Mouse (Mus musculus): Measurements from ENCODE around the gene Vps29. TPM values are rescaled to one million over a fixed set of nuclear protein-coding genes. Genes with fewer than 3 reads are reported as not detected.

Vps29 gene
- polyA plus RNA-seq, 1 experiment = 57.4 TPM

GRCm38 (mm10) chr5:122320205-122320781 is 33.9 kb upstream of the Vps29 start:
- Histone ChIP-seq H3K4me3 (ENCODE audit: control insufficient read depth, low read depth, low read length) (no peak overlapping the region), H3K27ac (ENCODE audit: control insufficient read depth, insufficient read depth, low read depth, low read length) (no peak overlapping the region), H3K4me1 (ENCODE audit: control insufficient read depth, insufficient read depth, low read length) (peaks cover 4% of the 10 kb centered on the region; the same call in 1 of the 2 replicates), H3K27me3 (ENCODE audit: control insufficient read depth, insufficient read depth, low read length) (no peaks in the 10 kb centered on the region), H3K36me3 (ENCODE audit: control insufficient read depth, insufficient read depth, low read length) (peaks cover 1% of the 10 kb centered on the region)
- no peak for TF ChIP-seq POLR2A (IDR thresholded peaks at IDR 0.05; ENCODE audit: control insufficient read depth, low read depth, low read length)
- no peak for TF ChIP-seq CTCF (IDR thresholded peaks at IDR 0.05; ENCODE audit: control insufficient read depth, insufficient read depth, insufficient replicate concordance, low read depth, low read length)

- Histone ChIP-seq H3K27me3 (ENCODE audit: control insufficient read depth, insufficient read depth, low read length) (no peaks in the 10 kb centered on the region), H3K36me3 (ENCODE audit: control insufficient read depth, insufficient read depth, low read length) (peaks cover 1% of the 10 kb centered on the region), H3K27ac (ENCODE audit: control insufficient read depth, insufficient read depth, low read depth, low read length) (no peak overlapping the region), H3K4me3 (ENCODE audit: control insufficient read depth, low read depth, low read length) (no peak overlapping the region), H3K4me1 (ENCODE audit: control insufficient read depth, insufficient read depth, low read length) (no peaks in the 10 kb centered on the region)
- TF ChIP-seq POLR2A (IDR thresholded peaks at IDR 0.05; ENCODE audit: control insufficient read depth, low read depth, low read length) (no peak), CTCF (IDR thresholded peaks at IDR 0.05; ENCODE audit: control insufficient read depth, insufficient read depth, insufficient replicate concordance, low read depth, low read length) (no peak)
These were observed 30.6 kb upstream of the Vps29 start for GRCm38 (mm10) chr5:122323523-122323922.

GRCm38 (mm10) chr5:122324608-122325431 is 29.3 kb upstream of the Vps29 start:
- H3K36me3 ChIP-seq (ENCODE audit: control insufficient read depth, insufficient read depth, low read length) = peaks cover 1% of the 10 kb centered on the region
- no peaks in the 10 kb centered on the region for H3K4me1 ChIP-seq (ENCODE audit: control insufficient read depth, insufficient read depth, low read length)
- no peaks in the 10 kb centered on the region for H3K27me3 ChIP-seq (ENCODE audit: control insufficient read depth, insufficient read depth, low read length)
- H3K27ac ChIP-seq (ENCODE audit: control insufficient read depth, insufficient read depth, low read depth, low read length) = no peak overlapping the region
- no peak for TF ChIP-seq CTCF (IDR thresholded peaks at IDR 0.05; ENCODE audit: control insufficient read depth, insufficient read depth, insufficient replicate concordance, low read depth, low read length)
- TF ChIP-seq POLR2A (IDR thresholded peaks at IDR 0.05; ENCODE audit: control insufficient read depth, low read depth, low read length) = no peak
- no peak overlapping the region for H3K4me3 ChIP-seq (ENCODE audit: control insufficient read depth, low read depth, low read length)

- Histone ChIP-seq H3K4me3 (ENCODE audit: control insufficient read depth, low read depth, low read length) (no peak overlapping the region), H3K27me3 (ENCODE audit: control insufficient read depth, insufficient read depth, low read length) (no peaks in the 10 kb centered on the region), H3K4me1 (ENCODE audit: control insufficient read depth, insufficient read depth, low read length) (no peaks in the 10 kb centered on the region), H3K27ac (ENCODE audit: control insufficient read depth, insufficient read depth, low read depth, low read length) (no peak overlapping the region), H3K36me3 (ENCODE audit: control insufficient read depth, insufficient read depth, low read length) (peaks cover 1% of the 10 kb centered on the region)
- TF ChIP-seq CTCF (IDR thresholded peaks at IDR 0.05; ENCODE audit: control insufficient read depth, insufficient read depth, insufficient replicate concordance, low read depth, low read length) = no peak
- TF ChIP-seq POLR2A (IDR thresholded peaks at IDR 0.05; ENCODE audit: control insufficient read depth, low read depth, low read length) = no peak
These were observed 28.7 kb upstream of the Vps29 start for GRCm38 (mm10) chr5:122325477-122325876.

GRCm38 (mm10) chr5:122327283-122327682 is 26.9 kb upstream of the Vps29 start:
- no peak overlapping the region for H3K27ac ChIP-seq (ENCODE audit: control insufficient read depth, insufficient read depth, low read depth, low read length)
- no peaks in the 10 kb centered on the region for H3K27me3 ChIP-seq (ENCODE audit: control insufficient read depth, insufficient read depth, low read length)
- peaks cover 1% of the 10 kb centered on the region for H3K36me3 ChIP-seq (ENCODE audit: control insufficient read depth, insufficient read depth, low read length)
- no peak overlapping the region for H3K4me3 ChIP-seq (ENCODE audit: control insufficient read depth, low read depth, low read length)
- no peaks in the 10 kb centered on the region for H3K4me1 ChIP-seq (ENCODE audit: control insufficient read depth, insufficient read depth, low read length)
- TF ChIP-seq POLR2A (IDR thresholded peaks at IDR 0.05; ENCODE audit: control insufficient read depth, low read depth, low read length) = no peak

GRCm38 (mm10) chr5:122330269-122330668 is 23.9 kb upstream of the Vps29 start:
- Histone ChIP-seq H3K36me3 (ENCODE audit: control insufficient read depth, insufficient read depth, low read length) (no peaks in the 10 kb centered on the region; the same call in 1 of the 2 replicates), H3K27ac (ENCODE audit: control insufficient read depth, insufficient read depth, low read depth, low read length) (no peak overlapping the region), H3K4me1 (ENCODE audit: control insufficient read depth, insufficient read depth, low read length) (no peaks in the 10 kb centered on the region), H3K4me3 (ENCODE audit: control insufficient read depth, low read depth, low read length) (no peak overlapping the region), H3K27me3 (ENCODE audit: control insufficient read depth, insufficient read depth, low read length) (no peaks in the 10 kb centered on the region)
- no peak for TF ChIP-seq POLR2A (IDR thresholded peaks at IDR 0.05; ENCODE audit: control insufficient read depth, low read depth, low read length)
- TF ChIP-seq CTCF (IDR thresholded peaks at IDR 0.05; ENCODE audit: control insufficient read depth, insufficient read depth, insufficient replicate concordance, low read depth, low read length) = no peak

GRCm38 (mm10) chr5:122334682-122335081 is 19.5 kb upstream of the Vps29 start:
- no peak overlapping the region for H3K27ac ChIP-seq (ENCODE audit: control insufficient read depth, insufficient read depth, low read depth, low read length)
- no peaks in the 10 kb centered on the region for H3K4me1 ChIP-seq (ENCODE audit: control insufficient read depth, insufficient read depth, low read length)
- H3K27me3 ChIP-seq (ENCODE audit: control insufficient read depth, insufficient read depth, low read length) = no peaks in the 10 kb centered on the region
- no peak overlapping the region for H3K4me3 ChIP-seq (ENCODE audit: control insufficient read depth, low read depth, low read length)
- no peaks in the 10 kb centered on the region; the same call in 1 of the 2 replicates for H3K36me3 ChIP-seq (ENCODE audit: control insufficient read depth, insufficient read depth, low read length)
- TF ChIP-seq CTCF (IDR thresholded peaks at IDR 0.05; ENCODE audit: control insufficient read depth, insufficient read depth, insufficient replicate concordance, low read depth, low read length) (no peak), POLR2A (IDR thresholded peaks at IDR 0.05; ENCODE audit: control insufficient read depth, low read depth, low read length) (no peak)

Data from testis, adult 2 months (tissue).